ENCODE assay signal across 32 mouse cellular contexts in the genomic region with DNA sequence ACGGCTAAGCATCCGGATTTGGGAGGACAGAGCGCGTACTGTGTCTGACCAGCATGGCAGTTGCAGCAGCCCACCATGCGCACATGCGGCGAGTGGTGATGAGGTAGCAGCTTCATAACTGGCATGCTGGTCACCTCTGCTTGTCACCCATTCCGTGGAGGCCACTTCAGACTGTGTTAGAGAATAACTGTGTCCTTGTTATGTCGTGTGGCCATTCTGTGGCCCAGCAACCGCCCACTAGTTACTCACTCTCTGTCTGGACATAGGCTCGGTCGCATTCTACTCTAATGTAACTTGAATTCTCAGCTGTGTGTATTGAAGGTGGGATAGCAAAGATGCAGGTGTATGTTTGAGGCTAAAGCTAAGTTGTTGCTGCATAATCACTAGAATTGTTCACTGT.
"Had no signal": no experiment of that assay in that cellular context is flagged by ENCODE, and none has a peak within 500 bp of the region (broad histone marks: within the 10 kb centered on the region; RNA-seq: fewer than 3 reads in every experiment).

No protein-coding gene starts in this region.

- ATAC-seq: liver, embryonic 12.5 days; liver, postnatal 0 days; lung, postnatal 0 days; midbrain, embryonic 13.5 days; midbrain, embryonic 15.5 days; midbrain, embryonic 16.5 days had no signal

- H3K4me3 ChIP-seq: limb, embryonic 10.5 days; limb, embryonic 12.5 days; limb, embryonic 13.5 days; limb, embryonic 15.5 days; liver, embryonic 12.5 days; liver, embryonic 13.5 days; liver, embryonic 15.5 days; lung, embryonic 15.5 days; megakaryocyte, embryonic 14.5 days; midbrain, embryonic 10.5 days; midbrain, embryonic 12.5 days; midbrain, embryonic 13.5 days; midbrain, embryonic 15.5 days; myocyte; neural tube, embryonic 12.5 days had no signal

- H3K27me3 ChIP-seq: limb, embryonic 12.5 days; limb, embryonic 13.5 days; limb, embryonic 15.5 days; liver, embryonic 12.5 days; liver, embryonic 13.5 days; liver, embryonic 15.5 days; lung, embryonic 15.5 days; megakaryocyte, embryonic 14.5 days; midbrain, embryonic 12.5 days; midbrain, embryonic 13.5 days; midbrain, embryonic 15.5 days; neural tube, embryonic 12.5 days had no signal

- H3K4me2 ChIP-seq: limb, embryonic 12.5 days; limb, embryonic 13.5 days; limb, embryonic 15.5 days; liver, embryonic 11.5 days; liver, embryonic 12.5 days; liver, embryonic 13.5 days; liver, embryonic 15.5 days; lung, embryonic 14.5 days; lung, embryonic 15.5 days; midbrain, embryonic 11.5 days; midbrain, embryonic 12.5 days; midbrain, embryonic 13.5 days; midbrain, embryonic 15.5 days; neural tube, embryonic 12.5 days had no signal

- H3K27ac ChIP-seq: limb, embryonic 10.5 days; limb, embryonic 12.5 days; limb, embryonic 13.5 days; limb, embryonic 15.5 days; liver, embryonic 12.5 days; liver, embryonic 13.5 days; liver, embryonic 14.5 days; liver, embryonic 15.5 days; lung, embryonic 15.5 days; macrophage; midbrain, embryonic 10.5 days; midbrain, embryonic 12.5 days; midbrain, embryonic 13.5 days; midbrain, embryonic 15.5 days; neural tube, embryonic 12.5 days had no signal

- H3K9ac ChIP-seq: limb, embryonic 12.5 days; limb, embryonic 13.5 days; limb, embryonic 15.5 days; liver, embryonic 12.5 days; liver, embryonic 13.5 days; liver, embryonic 14.5 days; liver, embryonic 15.5 days; liver, postnatal 0 days; lung, embryonic 14.5 days; lung, embryonic 15.5 days; midbrain, embryonic 12.5 days; midbrain, embryonic 13.5 days; midbrain, embryonic 15.5 days; neural tube, embryonic 12.5 days had no signal

- H3K9me3 ChIP-seq: limb, embryonic 10.5 days; limb, embryonic 12.5 days; limb, embryonic 13.5 days; limb, embryonic 15.5 days; liver, embryonic 12.5 days; liver, embryonic 13.5 days; liver, embryonic 15.5 days; lung, embryonic 15.5 days; megakaryocyte, embryonic 14.5 days; midbrain, embryonic 10.5 days; midbrain, embryonic 12.5 days; midbrain, embryonic 13.5 days; midbrain, embryonic 15.5 days; neural tube, embryonic 12.5 days had no signal

- H3K4me1 ChIP-seq: limb, embryonic 10.5 days; limb, embryonic 12.5 days; limb, embryonic 13.5 days; limb, embryonic 15.5 days; liver, embryonic 12.5 days; liver, embryonic 13.5 days; liver, embryonic 15.5 days; midbrain, embryonic 15.5 days; neural tube, embryonic 12.5 days had no signal

- DNase-seq: left cerebral cortex, postnatal 4 days; liver; liver, embryonic 13.5 days; liver, postnatal 0 days; lung, adult 18-20 months; lung, adult 2 months; lung, embryonic 14.5 days; lung, postnatal 10 days; lung, postnatal 14 days; lung, postnatal 36 days; lung, postnatal 4 days; midbrain, embryonic 14.5 days had no signal
